Mouse (Mus musculus) lung, adult 2 months (tissue): ENCODE data around the gene Slc22a16.

Source experiments
- CTCF ChIP-seq: fragments of 200-500 bp; IDR thresholded peaks from 2 replicates; pipeline ENCODE4 v1.5.1; 2011; ENCODE audit warnings: mild to moderate bottlenecking, low read length, control low read depth; ENCODE audit not compliant: insufficient read depth
- POLR2A ChIP-seq: fragments of 200-500 bp; IDR thresholded peaks from 2 replicates; pipeline ENCODE4 v1.6.1; 2011; ENCODE audit warnings: low read depth, mild to moderate bottlenecking, control low read depth, low read length, borderline replicate concordance; ENCODE audit errors: extremely low read depth

DNA sequence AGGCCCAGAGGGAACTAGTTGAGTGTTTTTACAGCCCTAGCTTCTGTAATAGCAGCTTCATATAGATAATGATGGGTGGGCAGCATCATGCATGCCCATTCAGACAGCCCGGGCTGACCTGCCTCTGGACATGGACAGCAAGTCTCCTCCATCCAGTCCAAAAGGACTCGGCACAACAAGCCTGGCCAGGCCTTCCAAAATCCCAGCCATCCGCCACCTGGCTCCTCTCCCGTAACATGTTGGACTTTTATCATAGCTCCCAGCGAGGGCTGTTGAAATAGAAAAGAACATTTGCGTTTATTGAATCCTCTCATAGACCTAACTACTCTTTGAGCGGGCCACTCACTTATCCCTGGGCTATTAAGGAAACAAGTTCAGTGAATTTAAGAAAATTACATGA, 71.8 kb downstream of the Slc22a16 start:
- TF ChIP-seq POLR2A (no peak), CTCF (no peak)
